Mouse (Mus musculus) v-Abl transformed pro-B cells (cell line): ENCODE measurements around the gene Tnfaip8l2.

Experiments
- in situ Hi-C, 2 experiments: fragments of 400-800 bp; cut with MboI; formaldehyde crosslinking; loops; one replicate each; pipeline ENCODE4 v1.15.1; 2025; ENCODE audit not compliant: unreplicated experiment in 2 of 2

Tnfaip8l2 gene

GRCm38 (mm10) chr3:95141952-95142616, at the start of gene Tnfaip8l2:
TSS of gene Tnfaip8l2 (minus strand) at chr3:95142360.
- in situ Hi-C loops = loop anchor here (5.0 to 25.0 kb wide), 3 partner anchors 75 to 120 kb away; partner anchors contain the start of genes Bnipl (in 1 of the 2) and Gabpb2 (in 1 of the 2)

- in situ Hi-C loops = no loop called here
Observed at GRCm38 (mm10) chr3:95186888-95187287, 44.7 kb upstream of the Tnfaip8l2 start.

GRCm38 (mm10) chr3:95186100-95186499, 43.9 kb upstream of the Tnfaip8l2 start:
- in situ Hi-C loops = no loop called here

- in situ Hi-C loops = no loop called here
Observed at GRCm38 (mm10) chr3:95184796-95185577, 42.8 kb upstream of the Tnfaip8l2 start.

- in situ Hi-C loops = no loop called here
Observed at GRCm38 (mm10) chr3:95181841-95182240, 39.7 kb upstream of the Tnfaip8l2 start.

- in situ Hi-C loops = no loop called here
Observed at GRCm38 (mm10) chr3:95179890-95180289, 37.7 kb upstream of the Tnfaip8l2 start.

GRCm38 (mm10) chr3:95178948-95179347, 36.8 kb upstream of the Tnfaip8l2 start:
- in situ Hi-C loops = no loop called here

- in situ Hi-C loops = no loop called here
Observed at GRCm38 (mm10) chr3:95177583-95177982, 35.4 kb upstream of the Tnfaip8l2 start.

GRCm38 (mm10) chr3:95176500-95176899, 34.3 kb upstream of the Tnfaip8l2 start:
- in situ Hi-C loops = no loop called here

GRCm38 (mm10) chr3:95174011-95174592, 31.9 kb upstream of the Tnfaip8l2 start:
- in situ Hi-C loops = no loop called here

GRCm38 (mm10) chr3:95173256-95173949, 31.2 kb upstream of the Tnfaip8l2 start:
- in situ Hi-C loops = no loop called here

- in situ Hi-C loops = no loop called here
Observed at GRCm38 (mm10) chr3:95172526-95173255, 30.5 kb upstream of the Tnfaip8l2 start.

- in situ Hi-C loops = no loop called here
Observed at GRCm38 (mm10) chr3:95171105-95171504, 28.9 kb upstream of the Tnfaip8l2 start.

- in situ Hi-C loops = no loop called here
Observed at GRCm38 (mm10) chr3:95169996-95170395, 27.8 kb upstream of the Tnfaip8l2 start.

GRCm38 (mm10) chr3:95164840-95165239, 22.7 kb upstream of the Tnfaip8l2 start:
- in situ Hi-C loops = no loop called here

GRCm38 (mm10) chr3:95164256-95164550, 22.0 kb upstream of the Tnfaip8l2 start:
- in situ Hi-C loops = no loop called here

GRCm38 (mm10) chr3:95163419-95164255, 21.5 kb upstream of the Tnfaip8l2 start:
- in situ Hi-C loops = no loop called here

GRCm38 (mm10) chr3:95162345-95162628, 20.1 kb upstream of the Tnfaip8l2 start:
- in situ Hi-C loops = no loop called here

- in situ Hi-C loops = no loop called here
Observed at GRCm38 (mm10) chr3:95161618-95162344, 19.6 kb upstream of the Tnfaip8l2 start.
